Mouse (Mus musculus): ENCODE results near the gene Paqr9.

DNA sequence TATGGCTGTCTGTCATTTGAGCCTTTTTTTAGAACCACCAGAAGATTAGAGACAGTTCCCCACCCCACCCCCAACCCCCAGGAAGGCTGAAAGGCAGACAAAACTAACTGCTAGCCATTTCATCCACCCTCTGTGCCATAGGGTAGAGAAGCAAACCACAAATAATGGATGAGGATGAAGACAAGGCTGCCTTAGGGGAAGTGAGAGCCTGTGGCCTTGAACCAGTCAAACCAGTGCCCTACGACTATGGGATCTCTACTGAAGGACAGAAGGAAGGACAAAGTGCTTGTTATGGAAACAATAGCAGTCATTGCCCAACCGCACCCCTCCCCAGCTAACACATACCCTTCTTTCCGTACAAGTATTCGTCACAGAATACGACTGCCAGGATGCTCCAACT is 9.8 kb downstream of the Paqr9 start:
- TF ChIP-seq CTCF (IDR thresholded peaks at IDR 0.05; ENCODE audit: low read depth) (no peak), EP300 (IDR thresholded peaks at IDR 0.05; ENCODE audit: low read depth) (no peak)
